Mouse (Mus musculus): ENCODE measurements around the gene Col11a2. TPM values are rescaled to one million over a fixed set of nuclear protein-coding genes. Genes with fewer than 3 reads are reported as not detected.

Col11a2 gene
- polyA plus RNA-seq, 1 experiment = 6.4 TPM

DNA sequence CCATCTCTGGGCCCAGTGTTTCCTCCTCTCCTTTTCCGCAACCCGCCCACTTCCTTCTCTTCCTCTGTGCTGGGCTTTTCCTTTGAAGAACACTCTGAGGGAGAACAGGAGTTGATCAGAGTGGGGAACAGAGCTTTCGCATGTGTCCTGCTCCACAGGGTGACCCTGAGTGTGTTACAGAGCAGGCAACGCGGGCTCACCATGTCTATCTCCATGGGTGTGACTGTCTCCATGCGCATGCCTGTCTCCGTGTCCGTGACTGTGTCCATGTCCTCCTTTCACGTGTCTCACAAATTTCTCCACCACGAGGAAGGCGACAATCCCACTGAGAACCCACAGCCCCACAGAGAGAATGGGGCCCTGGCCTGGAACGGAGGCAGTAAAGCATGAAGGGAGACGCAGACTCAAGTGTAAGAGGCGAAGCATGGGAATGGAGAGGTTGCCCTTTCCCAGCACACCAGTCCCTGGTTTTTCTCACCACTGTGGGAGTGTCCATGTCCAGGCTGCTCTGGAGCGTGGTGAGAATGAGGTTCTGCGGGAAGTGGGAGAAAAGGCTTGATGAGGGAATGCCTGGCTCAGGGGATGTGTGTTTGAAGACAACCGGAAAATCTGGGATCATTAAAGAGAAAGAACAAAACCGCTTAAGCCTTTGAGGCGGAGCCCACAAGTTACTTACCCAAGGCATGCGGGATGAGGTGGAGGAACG is 9.2 kb upstream of the Col11a2 start:
- H3K36me3 ChIP-seq (ENCODE audit: control insufficient read depth, insufficient read depth, low read length) = peaks cover 19% of the 10 kb centered on the region
- DNase-seq (ENCODE audit: low read depth in 1 of 2, low spot score in 2 of 2) = no peak
- WGBS = 90% methylated on average over 21 of the region's 21 CpGs
- no peaks in the 10 kb centered on the region for H3K27me3 ChIP-seq (ENCODE audit: control insufficient read depth, insufficient read depth, low read length)
- TF ChIP-seq POLR2A (IDR thresholded peaks at IDR 0.05; ENCODE audit: low read depth, low read length) = no peak
- no peak for TF ChIP-seq CTCF (IDR thresholded peaks at IDR 0.05; ENCODE audit: extremely low read depth, insufficient read depth, insufficient read length, insufficient replicate concordance)
- H3K27ac ChIP-seq (ENCODE audit: insufficient read depth, low read length) = no peak overlapping the region
- H3K4me1 ChIP-seq (ENCODE audit: control insufficient read depth, insufficient read depth, insufficient read length) = peaks cover 27% of the 10 kb centered on the region; the same call in 1 of the 2 replicates
- no peak overlapping the region for H3K4me3 ChIP-seq (ENCODE audit: extremely low read depth, insufficient read depth, insufficient read length)

DNA sequence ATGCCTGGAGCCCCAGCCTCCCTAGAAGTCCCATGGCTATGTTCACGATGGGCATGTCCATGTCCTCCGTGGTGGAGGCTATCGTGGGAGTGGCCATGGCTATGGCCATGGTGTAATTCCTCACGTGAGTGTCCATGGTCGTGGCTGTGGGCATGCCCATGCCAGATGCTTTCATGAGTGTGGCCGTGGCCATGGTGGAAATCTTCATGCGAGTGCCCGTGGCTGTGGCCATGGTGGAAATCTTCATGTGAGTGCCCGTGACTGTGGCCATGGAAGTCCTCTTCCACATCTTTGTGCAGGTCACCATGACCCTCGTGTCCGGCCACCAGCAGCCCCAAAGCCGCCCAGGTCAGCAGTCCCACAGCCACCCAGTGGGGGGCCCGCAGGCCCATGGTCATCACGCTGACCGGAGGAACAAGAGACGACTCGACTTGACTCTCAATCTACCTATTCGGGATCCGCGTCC is 8.3 kb upstream of the Col11a2 start:
- TF ChIP-seq CTCF (IDR thresholded peaks at IDR 0.05; ENCODE audit: extremely low read depth, insufficient read depth, insufficient read length, insufficient replicate concordance) (no peak), POLR2A (IDR thresholded peaks at IDR 0.05; ENCODE audit: low read depth, low read length) (no peak)
- Histone ChIP-seq H3K27ac (ENCODE audit: insufficient read depth, low read length) (peak overlapping the region; percentile 87), H3K36me3 (ENCODE audit: control insufficient read depth, insufficient read depth, low read length) (peaks cover 25% of the 10 kb centered on the region), H3K4me1 (ENCODE audit: control insufficient read depth, insufficient read depth, insufficient read length) (peaks cover 25% of the 10 kb centered on the region; the same call in 1 of the 2 replicates), H3K27me3 (ENCODE audit: control insufficient read depth, insufficient read depth, low read length) (no peaks in the 10 kb centered on the region), H3K4me3 (ENCODE audit: extremely low read depth, insufficient read depth, insufficient read length) (peak overlapping the region; percentile 89)
- peak in 1 of 2 experiments; percentile 32 for DNase-seq (ENCODE audit: low read depth in 1 of 2, low spot score in 2 of 2)
- 5% methylated on average over 20 of the region's 20 CpGs for WGBS

DNA sequence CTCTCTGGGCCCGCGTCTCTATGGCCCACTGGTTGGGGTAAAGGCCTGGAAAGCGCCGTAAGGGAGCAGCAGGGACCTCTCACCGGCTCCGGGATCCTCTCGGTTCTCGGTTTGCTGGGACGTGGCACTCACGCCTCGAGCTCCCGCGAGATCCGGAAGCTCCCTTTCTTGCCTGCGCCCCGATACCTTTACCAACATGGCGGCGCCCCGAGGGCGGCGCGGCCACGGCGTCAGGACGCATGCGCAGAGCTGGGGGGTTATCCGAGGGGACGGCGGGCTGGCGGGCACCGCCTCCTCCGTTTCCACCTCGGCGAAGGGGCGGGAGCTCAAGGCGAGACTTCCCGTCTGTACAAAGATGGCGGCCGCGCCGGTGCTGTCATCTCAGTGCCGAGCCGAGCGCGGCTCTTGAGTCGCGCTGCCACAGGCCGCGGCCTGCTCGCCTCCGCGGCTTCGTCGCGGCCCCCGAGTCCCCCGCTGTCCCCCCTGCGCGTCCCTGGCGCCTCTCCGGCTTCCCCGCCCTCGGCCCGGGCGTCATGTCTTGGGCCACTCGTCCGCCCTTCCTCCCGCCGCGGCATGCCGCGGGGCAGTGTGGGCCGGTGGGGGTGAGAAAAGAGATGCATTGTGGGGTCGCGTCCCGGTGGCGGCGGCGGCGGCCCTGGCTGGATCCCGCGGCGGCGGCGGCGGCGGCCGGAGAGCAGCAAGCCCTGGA is 7.6 kb upstream of the Col11a2 start, which contains the start of the genes Slc39a7 and Rxrb:
TSS of gene Slc39a7 (minus strand) at position 218 of the 709 bp plus-strand sequence.
TSS of gene Rxrb (plus strand) at position 348 of the 709 bp plus-strand sequence.
- H3K27me3 ChIP-seq (ENCODE audit: control insufficient read depth, insufficient read depth, low read length) = no peaks in the 10 kb centered on the region
- under 1% methylated on average over 86 of the region's 88 CpGs for WGBS
- peak; percentile 96 to 98 for DNase-seq (ENCODE audit: low read depth in 1 of 2, low spot score in 2 of 2)
- H3K4me1 ChIP-seq (ENCODE audit: control insufficient read depth, insufficient read depth, insufficient read length) = peaks cover 19% of the 10 kb centered on the region; the same call in 1 of the 2 replicates
- peaks cover 29% of the 10 kb centered on the region for H3K36me3 ChIP-seq (ENCODE audit: control insufficient read depth, insufficient read depth, low read length)
- peak; percentile 79 for TF ChIP-seq POLR2A (IDR thresholded peaks at IDR 0.05; ENCODE audit: low read depth, low read length)
- no peak for TF ChIP-seq CTCF (IDR thresholded peaks at IDR 0.05; ENCODE audit: extremely low read depth, insufficient read depth, insufficient read length, insufficient replicate concordance)
- peak within 1 kb of the TSS; percentile 94 for H3K27ac ChIP-seq (ENCODE audit: insufficient read depth, low read length)
- peak within 1 kb of the TSS; percentile 91 for H3K4me3 ChIP-seq (ENCODE audit: extremely low read depth, insufficient read depth, insufficient read length)

DNA sequence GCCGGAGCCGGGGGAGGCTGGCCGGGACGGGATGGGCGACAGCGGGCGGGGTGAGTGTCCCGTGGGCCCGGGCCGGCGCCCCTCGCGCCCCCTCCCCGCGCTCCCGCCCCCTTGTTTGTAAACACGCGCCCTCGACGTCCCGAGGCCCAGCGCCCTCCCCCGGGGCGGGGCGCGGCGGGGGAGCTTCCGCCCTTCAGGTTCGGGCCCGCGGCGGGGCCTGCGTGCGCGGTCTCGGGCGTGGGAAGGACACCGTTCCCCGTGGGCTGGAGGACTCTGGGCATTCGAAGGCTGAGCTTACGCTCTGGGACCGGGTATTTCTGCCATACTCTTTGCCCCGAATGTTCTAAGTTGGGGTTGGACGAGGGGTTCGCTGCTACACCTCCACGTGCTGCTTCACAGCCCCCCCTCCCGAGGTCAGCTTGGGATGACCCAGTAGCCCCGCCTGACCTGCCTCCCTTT is 7.0 kb upstream of the Col11a2 start:
- Histone ChIP-seq H3K36me3 (ENCODE audit: control insufficient read depth, insufficient read depth, low read length) (peaks cover 35% of the 10 kb centered on the region), H3K4me3 (ENCODE audit: extremely low read depth, insufficient read depth, insufficient read length) (peak overlapping the region; percentile 91), H3K4me1 (ENCODE audit: control insufficient read depth, insufficient read depth, insufficient read length) (peaks cover 14% of the 10 kb centered on the region; the same call in 1 of the 2 replicates), H3K27ac (ENCODE audit: insufficient read depth, low read length) (peak overlapping the region; percentile 94), H3K27me3 (ENCODE audit: control insufficient read depth, insufficient read depth, low read length) (no peaks in the 10 kb centered on the region)
- WGBS = 1% methylated on average over 47 of the region's 48 CpGs
- no peak for TF ChIP-seq CTCF (IDR thresholded peaks at IDR 0.05; ENCODE audit: extremely low read depth, insufficient read depth, insufficient read length, insufficient replicate concordance)
- peak in 1 of 2 experiments; percentile 71 for DNase-seq (ENCODE audit: low read depth in 1 of 2, low spot score in 2 of 2)

DNA sequence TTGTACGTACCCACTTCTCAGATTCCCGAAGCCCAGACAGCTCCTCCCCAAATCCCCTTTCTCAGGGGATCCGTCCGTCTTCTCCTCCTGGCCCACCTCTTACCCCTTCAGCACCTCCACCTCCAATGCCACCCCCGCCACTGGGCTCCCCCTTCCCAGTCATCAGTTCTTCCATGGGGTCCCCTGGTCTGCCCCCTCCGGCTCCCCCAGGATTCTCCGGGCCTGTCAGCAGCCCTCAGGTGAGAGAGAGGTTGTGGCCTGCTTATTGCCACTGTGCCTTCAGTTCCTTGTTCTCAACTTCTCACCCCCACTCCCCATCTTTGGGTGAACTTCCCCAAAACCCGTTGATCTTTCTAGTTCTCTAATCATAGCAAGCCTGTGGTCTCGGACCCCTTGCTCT is 6.4 kb upstream of the Col11a2 start:
- no peaks in the 10 kb centered on the region for H3K27me3 ChIP-seq (ENCODE audit: control insufficient read depth, insufficient read depth, low read length)
- DNase-seq (ENCODE audit: low read depth in 1 of 2, low spot score in 2 of 2) = peak in 1 of 2 experiments; percentile 34
- TF ChIP-seq POLR2A (IDR thresholded peaks at IDR 0.05; ENCODE audit: low read depth, low read length) (no peak), CTCF (IDR thresholded peaks at IDR 0.05; ENCODE audit: extremely low read depth, insufficient read depth, insufficient read length, insufficient replicate concordance) (no peak)
- H3K4me3 ChIP-seq (ENCODE audit: extremely low read depth, insufficient read depth, insufficient read length) = peak overlapping the region; percentile 91
- 10% methylated on average over 9 of the region's 9 CpGs for WGBS
- H3K27ac ChIP-seq (ENCODE audit: insufficient read depth, low read length) = peak overlapping the region; percentile 94
- H3K4me1 ChIP-seq (ENCODE audit: control insufficient read depth, insufficient read depth, insufficient read length) = peaks cover 14% of the 10 kb centered on the region; the same call in 1 of the 2 replicates
- peaks cover 41% of the 10 kb centered on the region for H3K36me3 ChIP-seq (ENCODE audit: control insufficient read depth, insufficient read depth, low read length)

DNA sequence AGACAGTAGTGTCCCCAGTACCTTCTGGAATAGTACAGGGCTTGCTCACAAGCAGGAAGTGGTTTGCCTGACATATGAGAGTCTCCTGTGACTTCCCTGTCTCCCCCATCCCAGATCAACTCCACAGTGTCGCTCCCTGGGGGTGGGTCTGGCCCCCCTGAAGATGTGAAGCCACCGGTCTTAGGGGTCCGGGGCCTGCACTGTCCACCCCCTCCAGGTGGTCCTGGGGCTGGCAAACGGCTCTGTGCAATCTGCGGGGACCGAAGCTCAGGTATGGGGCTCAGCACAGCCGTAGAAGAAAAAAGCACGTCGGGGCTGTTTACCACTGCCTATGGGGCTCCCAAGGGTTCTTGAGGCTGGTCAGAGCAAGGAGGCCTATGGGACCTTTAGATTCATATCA is 5.8 kb upstream of the Col11a2 start:
- H3K27me3 ChIP-seq (ENCODE audit: control insufficient read depth, insufficient read depth, low read length) = no peaks in the 10 kb centered on the region
- WGBS = 78% methylated on average over 9 of the region's 9 CpGs
- TF ChIP-seq POLR2A (IDR thresholded peaks at IDR 0.05; ENCODE audit: low read depth, low read length) (no peak), CTCF (IDR thresholded peaks at IDR 0.05; ENCODE audit: extremely low read depth, insufficient read depth, insufficient read length, insufficient replicate concordance) (no peak)
- peaks cover 10% of the 10 kb centered on the region; the same call in 1 of the 2 replicates for H3K4me1 ChIP-seq (ENCODE audit: control insufficient read depth, insufficient read depth, insufficient read length)
- peaks cover 45% of the 10 kb centered on the region for H3K36me3 ChIP-seq (ENCODE audit: control insufficient read depth, insufficient read depth, low read length)
- H3K4me3 ChIP-seq (ENCODE audit: extremely low read depth, insufficient read depth, insufficient read length) = no peak overlapping the region
- peak in 1 of 2 experiments; percentile 16 for DNase-seq (ENCODE audit: low read depth in 1 of 2, low spot score in 2 of 2)
- peak overlapping the region; percentile 94 for H3K27ac ChIP-seq (ENCODE audit: insufficient read depth, low read length)
